Mouse (Mus musculus) hindbrain, embryonic 10.5 days (tissue): ENCODE results near the gene Get4. TPM values are rescaled to one million over a fixed set of nuclear protein-coding genes. Genes with fewer than 3 reads are reported as not detected.

Source experiments
- DNase-seq: peaks from one replicate; pipeline ENCODE4 v3.0.0-alpha.2; 2017; ENCODE audit warnings: low spot score
- H3K27ac ChIP-seq: fragments of 300-500 bp; sonication (generic); 2 replicates; pipeline ENCODE4 v1.5.1; 2016; ENCODE audit warnings: mild to moderate bottlenecking, moderate library complexity
- H3K27me3 ChIP-seq: fragments of 300-500 bp; sonication (generic); 2 replicates; pipeline ENCODE4 v1.6.1; 2016; ENCODE audit warnings: mild to moderate bottlenecking; ENCODE audit not compliant: poor library complexity, insufficient read depth, severe bottlenecking
- H3K36me3 ChIP-seq: fragments of 300-500 bp; sonication (generic); 2 replicates; pipeline ENCODE4 v1.6.1; 2016; ENCODE audit warnings: mild to moderate bottlenecking, moderate library complexity
- H3K4me1 ChIP-seq: fragments of 300-500 bp; sonication (generic); replicated peaks from 2 replicates; pipeline ENCODE4 v1.6.1; 2016; ENCODE audit warnings: mild to moderate bottlenecking
- H3K4me3 ChIP-seq: fragments of 300-500 bp; sonication (generic); 2 replicates; pipeline ENCODE4 v1.5.1; 2016; ENCODE audit warnings: mild to moderate bottlenecking, moderate library complexity
- H3K9me3 ChIP-seq: fragments of 300-500 bp; sonication (generic); 2 replicates; pipeline ENCODE4 v1.6.1; 2016; ENCODE audit warnings: mild to moderate bottlenecking, moderate library complexity
- WGBS: fragments of 180-500 bp; shearing (Covaris S2); methylation state at CpG from one replicate; pipeline ENCODE4 v1.1.7; 2016; 5-methylcytosine and 5-hydroxymethylcytosine counted together
- polyA plus RNA-seq: library from polyadenylated mRNA; unstranded; fragments of >200 nt; fragmentation: Nextera tagmentation; extraction: Ambion mirVana; gene quantifications from 2 replicates; pipeline ENCODE4 v1.2.1, GENCODE M21; 2016

Get4 gene
- polyA plus RNA-seq, 1 experiment from 2014 or later, result 171 TPM

DNA sequence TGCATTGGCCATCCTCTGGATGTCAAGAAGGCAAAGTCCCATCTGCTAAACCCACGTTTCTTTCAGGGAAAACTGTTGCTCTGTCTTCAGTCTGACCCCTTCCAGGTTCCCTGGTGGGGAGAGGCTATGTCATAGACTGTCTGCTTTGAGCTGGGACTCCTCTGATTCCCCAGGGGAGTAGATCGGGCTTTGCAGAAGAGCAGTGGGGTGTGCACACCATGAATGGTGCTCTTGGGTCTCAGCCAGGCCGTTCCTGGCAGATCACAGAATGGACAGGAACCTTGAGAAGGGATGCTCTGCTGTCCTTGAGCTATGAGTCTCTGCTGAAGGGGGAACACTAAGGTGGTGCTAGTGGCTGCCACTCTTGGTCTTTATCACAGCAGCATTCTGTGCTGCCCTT, 3.3 kb upstream of the Get4 start:
- no peak for DNase-seq
- WGBS, result 87% methylated on average over 3 of the region's 3 CpGs
- H3K36me3 ChIP-seq, result peaks cover 71% of the 10 kb centered on the region
- H3K27ac ChIP-seq, result no peak overlapping the region
- H3K9me3 ChIP-seq, result no peaks in the 10 kb centered on the region
- peaks cover 18% of the 10 kb centered on the region for H3K4me1 ChIP-seq
- no peak overlapping the region for H3K4me3 ChIP-seq
- H3K27me3 ChIP-seq, result no peaks in the 10 kb centered on the region

DNA sequence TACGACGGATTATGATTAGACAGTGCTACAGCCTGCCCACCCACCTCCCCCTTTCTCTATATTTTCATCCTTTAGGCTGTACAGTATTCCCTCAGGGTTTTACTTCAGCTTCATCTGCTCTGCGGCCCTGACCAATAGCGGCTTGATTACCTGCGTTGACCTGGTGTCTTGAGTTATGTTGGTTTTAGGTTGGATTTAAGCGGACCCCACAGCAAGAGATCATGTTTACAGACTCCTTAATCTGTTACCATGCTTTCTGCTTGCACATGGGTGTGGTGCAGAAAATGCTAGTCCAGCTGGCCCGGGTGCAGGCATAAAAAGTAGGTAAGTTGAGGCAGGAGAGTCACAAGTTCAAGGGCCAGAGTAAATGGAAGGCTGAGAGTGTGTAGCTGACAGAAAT, 845 bp upstream of the Get4 start:
- no peaks in the 10 kb centered on the region for H3K9me3 ChIP-seq
- peak overlapping the region; percentile 76 for H3K4me3 ChIP-seq
- peak overlapping the region; percentile 96 for H3K27ac ChIP-seq
- no peak for DNase-seq
- H3K36me3 ChIP-seq, result peaks cover 64% of the 10 kb centered on the region
- 82% methylated on average over 7 of the region's 7 CpGs for WGBS
- H3K4me1 ChIP-seq, result peaks cover 37% of the 10 kb centered on the region
- H3K27me3 ChIP-seq, result no peaks in the 10 kb centered on the region

DNA sequence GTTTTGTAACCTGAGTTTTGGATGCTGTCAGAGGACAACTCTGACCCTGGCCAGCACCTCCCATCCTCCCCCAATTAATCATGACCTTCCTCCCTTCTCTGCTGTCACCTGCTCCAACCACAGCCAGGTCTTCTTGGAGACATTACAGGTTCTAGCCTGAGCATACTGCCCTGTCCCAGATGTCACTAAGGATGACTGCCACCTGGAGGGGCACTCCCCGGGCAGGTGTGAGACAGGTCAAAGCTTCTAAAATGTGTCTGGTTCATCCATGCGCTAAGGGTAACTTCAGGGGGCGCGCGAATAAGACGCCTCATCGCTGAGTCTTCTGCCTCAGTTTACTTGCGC, 416 bp upstream of the Get4 start:
- no peaks in the 10 kb centered on the region for H3K27me3 ChIP-seq
- no peak for DNase-seq
- peak overlapping the region; percentile 76 for H3K4me3 ChIP-seq
- no peaks in the 10 kb centered on the region for H3K9me3 ChIP-seq
- peaks cover 62% of the 10 kb centered on the region for H3K36me3 ChIP-seq
- peaks cover 37% of the 10 kb centered on the region for H3K4me1 ChIP-seq
- H3K27ac ChIP-seq, result peak overlapping the region; percentile 96
- WGBS, result 1% methylated on average over 8 of the region's 8 CpGs

DNA sequence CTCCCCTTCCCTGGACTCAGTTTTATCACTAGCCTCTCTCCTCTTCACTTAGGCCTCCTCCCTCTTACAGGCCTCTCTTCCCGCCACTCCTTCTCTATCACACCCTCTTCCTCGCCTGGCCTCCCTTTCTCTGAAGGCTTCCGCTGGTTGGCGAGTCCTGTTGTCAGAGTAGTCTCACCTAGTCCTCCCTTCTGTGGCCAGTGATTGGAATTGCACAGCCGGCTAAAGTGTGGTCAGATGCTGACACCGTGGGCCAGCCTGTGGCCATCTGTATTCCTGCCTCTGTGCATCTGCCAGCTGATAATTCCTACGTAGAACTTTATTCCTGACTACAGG, 754 bp downstream of the Get4 start:
- Histone ChIP-seq H3K27ac (peak overlapping the region; percentile 96), H3K27me3 (no peaks in the 10 kb centered on the region), H3K4me1 (peaks cover 39% of the 10 kb centered on the region), H3K9me3 (no peaks in the 10 kb centered on the region), H3K36me3 (peaks cover 62% of the 10 kb centered on the region), H3K4me3 (peak overlapping the region; percentile 76)
- WGBS, result under 1% methylated on average over 7 of the region's 7 CpGs
- DNase-seq, result no peak

DNA sequence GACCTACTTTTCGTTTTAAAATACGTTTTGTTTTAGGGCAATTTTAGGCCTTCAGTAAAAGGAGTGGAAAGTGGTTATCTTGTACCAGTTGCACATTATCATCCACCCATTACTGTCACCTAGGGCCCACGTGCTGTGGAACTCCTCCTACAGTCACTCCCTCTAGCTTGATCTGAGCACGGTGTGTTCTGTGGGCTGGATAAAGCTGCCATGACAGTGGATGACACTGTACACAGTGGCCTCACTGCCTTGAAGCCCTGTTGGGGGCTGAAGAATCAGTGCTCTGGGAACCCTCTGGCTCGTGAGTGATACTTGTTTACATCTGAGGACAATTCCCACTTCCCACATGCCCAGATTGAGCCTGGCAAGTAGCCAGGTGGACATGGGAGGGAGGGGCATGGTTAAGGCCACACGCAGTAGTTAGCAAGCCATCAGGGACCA, 1.2 kb downstream of the Get4 start:
- no peak for DNase-seq

DNA sequence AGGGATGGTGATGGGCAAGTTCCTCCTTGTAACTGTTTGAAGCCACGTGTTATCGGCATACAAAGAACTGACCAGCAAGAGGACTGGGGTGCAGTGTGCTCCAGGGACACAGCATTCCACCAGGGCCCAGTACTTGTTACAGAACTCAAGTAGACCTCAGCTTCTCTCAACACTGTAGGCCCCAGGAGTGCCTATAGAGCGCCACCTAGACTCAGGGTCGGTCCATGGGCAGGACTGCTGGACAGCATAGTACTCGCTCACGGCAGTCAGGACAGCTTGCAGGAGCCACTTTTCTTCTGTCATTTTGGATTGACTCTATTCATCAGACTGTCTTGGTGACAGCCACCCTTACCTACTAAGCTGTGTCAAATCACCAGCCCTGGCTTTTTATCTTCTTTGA, 2.8 kb downstream of the Get4 start:
- peaks cover 39% of the 10 kb centered on the region for H3K4me1 ChIP-seq
- DNase-seq, result no peak
- WGBS, result 86% methylated on average over 6 of the region's 6 CpGs
- no peaks in the 10 kb centered on the region for H3K27me3 ChIP-seq
- peaks cover 62% of the 10 kb centered on the region for H3K36me3 ChIP-seq
- H3K9me3 ChIP-seq, result no peaks in the 10 kb centered on the region
- no peak overlapping the region for H3K27ac ChIP-seq
- no peak overlapping the region for H3K4me3 ChIP-seq

More for the DNA sequence above, 1.2 kb downstream of the Get4 start:
- Histone ChIP-seq H3K4me1 (peaks cover 39% of the 10 kb centered on the region), H3K27me3 (no peaks in the 10 kb centered on the region), H3K9me3 (no peaks in the 10 kb centered on the region), H3K4me3 (peak overlapping the region; percentile 76), H3K36me3 (peaks cover 62% of the 10 kb centered on the region), H3K27ac (peak overlapping the region; percentile 96)
- 18% methylated on average over 6 of the region's 6 CpGs for WGBS

DNA sequence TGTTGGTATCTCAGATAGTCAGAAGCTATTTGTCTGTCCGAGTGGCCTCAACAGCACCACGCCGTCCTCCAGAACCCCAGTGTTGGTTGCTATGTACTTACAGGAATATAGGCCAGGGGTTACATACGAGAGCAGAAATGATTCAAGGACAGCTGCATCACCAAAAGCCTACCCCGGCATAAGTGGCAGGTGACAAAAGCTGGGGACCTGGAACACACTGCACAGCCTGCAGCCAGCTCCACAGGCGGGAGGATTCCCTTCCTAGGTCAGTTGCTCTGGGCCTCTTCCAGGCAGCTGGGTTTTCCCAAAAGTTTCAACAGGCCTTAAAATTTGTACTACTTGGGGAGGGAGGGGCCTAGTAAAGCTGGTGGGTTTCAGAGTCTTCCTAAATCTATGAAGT, 3.7 kb downstream of the Get4 start:
- no peak overlapping the region for H3K4me3 ChIP-seq
- peaks cover 62% of the 10 kb centered on the region for H3K36me3 ChIP-seq
- WGBS, result 93% methylated on average over 6 of the region's 6 CpGs
- no peak for DNase-seq
- H3K4me1 ChIP-seq, result peaks cover 39% of the 10 kb centered on the region
- H3K27ac ChIP-seq, result no peak overlapping the region
- H3K27me3 ChIP-seq, result no peaks in the 10 kb centered on the region
- no peaks in the 10 kb centered on the region for H3K9me3 ChIP-seq

DNA sequence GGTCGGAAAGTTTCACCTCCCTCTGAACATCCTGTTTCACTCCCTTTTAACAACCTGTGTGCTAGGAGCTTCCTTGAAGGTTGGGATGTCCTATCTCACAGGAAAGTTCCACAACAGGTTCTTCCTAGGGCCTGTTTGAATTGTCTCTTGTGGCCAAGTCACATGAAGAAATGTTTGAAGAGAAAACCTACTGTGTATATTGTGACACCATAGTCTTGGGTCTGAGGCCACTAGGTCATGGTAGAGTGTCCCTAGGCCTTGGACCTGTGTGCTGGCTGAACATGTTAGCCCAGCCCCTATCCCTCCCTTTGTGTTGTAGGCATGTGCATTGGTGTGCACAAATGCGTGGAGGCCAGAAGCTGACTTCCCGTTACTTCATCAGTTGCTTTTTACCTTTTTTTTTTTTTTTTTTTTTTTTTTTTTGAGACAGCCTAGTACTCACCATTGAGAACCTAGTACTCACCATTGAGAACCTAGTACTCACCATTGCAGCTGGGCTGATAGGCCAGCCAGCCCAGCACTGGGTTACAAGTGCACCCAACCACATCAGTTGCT, 4.2 kb downstream of the Get4 start:
- H3K27ac ChIP-seq, result no peak overlapping the region
- 89% methylated on average over 3 of the region's 3 CpGs for WGBS
- H3K9me3 ChIP-seq, result no peaks in the 10 kb centered on the region
- DNase-seq, result no peak
- H3K4me3 ChIP-seq, result no peak overlapping the region
- H3K36me3 ChIP-seq, result peaks cover 66% of the 10 kb centered on the region
- no peaks in the 10 kb centered on the region for H3K27me3 ChIP-seq
- peaks cover 36% of the 10 kb centered on the region for H3K4me1 ChIP-seq

- WGBS, result 100% methylated on average over 1 of the region's 1 CpGs
- no peak overlapping the region for H3K4me3 ChIP-seq
- H3K27ac ChIP-seq, result no peak overlapping the region
- H3K36me3 ChIP-seq, result peaks cover 76% of the 10 kb centered on the region
- no peak for DNase-seq
- H3K4me1 ChIP-seq, result peaks cover 30% of the 10 kb centered on the region
- no peaks in the 10 kb centered on the region for H3K9me3 ChIP-seq
- no peaks in the 10 kb centered on the region for H3K27me3 ChIP-seq
Measured at GRCm38 (mm10) chr5:139257265-139257664, 5.1 kb downstream of the Get4 start.

DNA sequence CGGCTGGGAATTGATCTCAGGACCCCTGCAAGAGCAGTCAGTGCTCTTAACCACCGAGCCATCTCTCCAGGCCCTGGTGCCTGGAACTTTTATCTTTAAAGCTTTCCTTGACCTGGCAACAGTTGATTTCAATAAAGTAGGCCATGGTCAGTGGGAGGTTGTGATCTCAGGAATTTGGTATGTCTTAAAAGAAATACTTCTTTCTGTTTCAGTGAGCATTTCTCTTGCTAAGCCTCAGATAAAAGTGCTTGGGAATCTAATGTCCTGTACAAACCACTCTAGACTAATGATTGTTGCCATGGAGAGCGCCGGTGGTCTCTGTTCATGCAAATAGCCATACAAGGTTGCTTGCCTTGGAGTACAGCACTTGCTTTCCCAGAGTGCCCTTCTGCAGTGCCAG, 5.7 kb downstream of the Get4 start:
- H3K27me3 ChIP-seq, result no peaks in the 10 kb centered on the region

GRCm38 (mm10) chr5:139258371-139259035, 6.4 kb downstream of the Get4 start:
- Histone ChIP-seq H3K4me3 (no peak overlapping the region), H3K27ac (no peak overlapping the region), H3K9me3 (no peaks in the 10 kb centered on the region), H3K4me1 (peaks cover 24% of the 10 kb centered on the region), H3K27me3 (no peaks in the 10 kb centered on the region), H3K36me3 (peaks cover 88% of the 10 kb centered on the region)
- no peak for DNase-seq
- 93% methylated on average over 8 of the region's 8 CpGs for WGBS

More for the DNA sequence above, 5.7 kb downstream of the Get4 start:
- Histone ChIP-seq H3K27ac (no peak overlapping the region), H3K9me3 (no peaks in the 10 kb centered on the region), H3K4me3 (no peak overlapping the region), H3K4me1 (peaks cover 30% of the 10 kb centered on the region), H3K36me3 (peaks cover 81% of the 10 kb centered on the region)
- 87% methylated on average over 4 of the region's 4 CpGs for WGBS
- no peak for DNase-seq

DNA sequence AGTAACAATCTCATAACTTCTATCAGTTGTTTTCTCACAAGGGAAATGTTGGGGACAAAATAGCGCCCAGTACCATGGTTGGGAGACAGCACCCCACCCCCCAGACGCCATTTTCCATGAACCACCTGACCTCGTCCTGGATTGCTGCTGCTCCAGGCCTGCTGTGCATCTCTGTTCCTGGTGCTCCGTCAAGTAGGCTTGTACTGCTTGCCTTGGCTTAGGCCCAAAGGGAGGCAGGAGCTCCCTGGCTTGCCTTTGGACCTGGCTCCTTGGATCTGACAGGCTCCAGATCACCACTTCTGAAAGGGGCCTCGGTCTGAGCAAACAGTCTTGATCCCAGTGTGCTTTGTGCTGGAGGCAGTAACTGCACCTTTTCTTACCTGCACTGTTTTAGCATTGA, 7.7 kb downstream of the Get4 start:
- Histone ChIP-seq H3K27me3 (no peaks in the 10 kb centered on the region), H3K4me3 (no peak overlapping the region), H3K4me1 (peaks cover 13% of the 10 kb centered on the region), H3K36me3 (peaks cover 99% of the 10 kb centered on the region), H3K9me3 (no peaks in the 10 kb centered on the region), H3K27ac (no peak overlapping the region)
- no peak for DNase-seq
- WGBS, result 91% methylated on average over 5 of the region's 5 CpGs

GRCm38 (mm10) chr5:139261403-139261802, 9.3 kb downstream of the Get4 start:
- Histone ChIP-seq H3K27ac (no peak overlapping the region), H3K9me3 (no peaks in the 10 kb centered on the region), H3K4me3 (no peak overlapping the region), H3K27me3 (no peaks in the 10 kb centered on the region), H3K36me3 (peaks cover 99% of the 10 kb centered on the region), H3K4me1 (0 out of 2 replicates have a peak, but pooled peaks cover 2% of the 10 kb centered on the region)
- no peak for DNase-seq
- WGBS, result 91% methylated on average over 4 of the region's 4 CpGs

DNA sequence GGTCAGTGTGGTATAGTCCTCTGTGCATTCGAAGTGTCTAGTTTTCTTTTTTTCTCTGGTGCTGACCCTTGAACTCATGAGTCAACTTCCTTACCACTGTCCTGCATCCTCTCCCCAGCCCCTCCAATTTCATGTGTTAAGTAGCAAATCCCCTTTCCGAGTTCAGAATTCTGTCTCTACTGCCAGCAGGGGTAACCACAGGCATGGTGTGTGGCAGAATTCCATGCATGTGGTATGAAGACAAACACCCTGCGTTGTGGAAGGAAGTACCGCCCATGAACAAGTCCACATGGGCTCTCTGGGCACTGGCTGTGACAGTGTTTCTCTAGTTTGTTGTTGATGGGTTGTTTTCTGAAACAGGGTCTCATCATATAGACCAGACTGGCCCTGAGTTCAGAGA, 15.5 kb downstream of the Get4 start:
- no peak for DNase-seq
- 93% methylated on average over 4 of the region's 4 CpGs for WGBS
- Histone ChIP-seq H3K27ac (no peak overlapping the region), H3K9me3 (no peaks in the 10 kb centered on the region), H3K4me1 (peaks cover 20% of the 10 kb centered on the region), H3K27me3 (no peaks in the 10 kb centered on the region), H3K36me3 (peaks cover 69% of the 10 kb centered on the region), H3K4me3 (no peak overlapping the region)
